Mouse (Mus musculus): Measurements from ENCODE around the gene Nynrin.

DNA sequence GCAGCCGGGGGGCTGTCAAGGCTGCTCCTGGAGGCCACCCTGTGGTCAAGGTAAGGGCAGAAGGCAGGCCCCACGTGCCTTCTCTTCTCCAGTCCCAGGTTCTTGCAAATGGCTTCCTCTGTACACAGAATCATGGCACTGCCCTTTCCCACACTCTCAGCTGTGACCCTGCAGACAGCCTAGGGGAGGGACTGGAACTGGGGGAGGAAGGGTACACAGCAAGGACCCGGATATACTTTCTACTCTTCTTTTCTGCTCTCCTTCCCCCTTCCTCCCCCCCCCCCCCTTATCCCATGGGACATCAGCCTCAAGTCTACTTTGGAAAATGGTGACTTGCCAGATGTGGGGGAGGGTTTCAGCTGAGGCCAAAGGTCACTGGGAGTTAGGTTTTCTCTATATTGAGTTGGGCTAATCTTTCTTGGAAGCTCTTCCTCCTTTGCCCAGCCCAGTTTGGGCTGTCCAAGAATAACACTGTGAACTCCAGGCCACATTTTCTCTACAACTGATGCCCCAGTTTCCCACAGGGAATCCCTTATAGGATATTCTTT, 25.0 kb upstream of the Nynrin start:
- TF ChIP-seq POLR2A (IDR thresholded peaks at IDR 0.05; ENCODE audit: low read depth, low read length) (no peak), CTCF (IDR thresholded peaks at IDR 0.05; ENCODE audit: extremely low read depth, insufficient read depth, insufficient read length, insufficient replicate concordance) (no peak)

All from spleen, adult 2 months (tissue).